Mouse (Mus musculus): Measurements from ENCODE around the gene Prlh. TPM values are rescaled to one million over a fixed set of nuclear protein-coding genes. Genes with fewer than 3 reads are reported as not detected.

Gene Prlh
- polyA plus RNA-seq, 1 experiment from 2014 or later = not detected

DNA sequence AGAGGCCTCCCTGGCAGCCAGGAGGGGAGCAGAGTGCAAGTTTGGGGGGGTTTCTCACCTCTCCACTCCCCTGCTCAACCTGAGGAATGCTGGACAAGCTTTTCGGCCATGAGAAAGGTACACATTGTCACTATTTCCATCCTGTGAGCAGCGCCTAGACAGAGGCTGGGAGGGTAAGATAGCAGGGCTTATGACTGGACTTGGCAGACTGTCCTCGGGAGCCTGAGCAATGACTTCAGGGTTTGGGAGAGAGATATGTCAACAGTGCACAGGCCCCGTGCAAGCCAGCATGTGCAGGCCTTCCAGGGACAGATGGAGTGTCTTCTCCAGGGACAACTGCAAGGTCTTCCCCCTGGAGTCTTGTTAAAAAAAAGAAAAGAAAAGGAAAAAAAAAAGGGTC, 12.9 kb upstream of the Prlh start:
- H3K4me3 ChIP-seq (replicated peaks; ENCODE audit: low read length) = no peak overlapping the region
- no peak overlapping the region for H3K27ac ChIP-seq (ENCODE audit: low read length)
- H3K36me3 ChIP-seq (ENCODE audit: control insufficient read depth, insufficient read depth, low read length) = no peaks in the 10 kb centered on the region
- H3K4me2 ChIP-seq (ENCODE audit: low read depth, low read length) = no peak overlapping the region
- H3K9ac ChIP-seq (ENCODE audit: low read length) = no peak overlapping the region
- H3K9me3 ChIP-seq (replicated peaks; ENCODE audit: control insufficient read depth, low read length) = no peaks in the 10 kb centered on the region
- ATAC-seq (ENCODE audit: insufficient read depth, low FRiP score) = no peak
- no peaks in the 10 kb centered on the region for H3K27me3 ChIP-seq (ENCODE audit: control insufficient read depth, insufficient read depth, low read length)
- 74% methylated on average over 4 of the region's 4 CpGs for WGBS
- H3K4me1 ChIP-seq (ENCODE audit: control insufficient read depth, insufficient read depth, low read length) = no peaks in the 10 kb centered on the region

- WGBS = 63% methylated on average over 10 of the region's 10 CpGs
- ATAC-seq (ENCODE audit: insufficient read depth, low FRiP score) = no peak
- H3K9me3 ChIP-seq (replicated peaks; ENCODE audit: control insufficient read depth, low read length) = no peaks in the 10 kb centered on the region
Measured at GRCm38 (mm10) chr1:90945171-90945570, 7.7 kb upstream of the Prlh start.

GRCm38 (mm10) chr1:90947252-90947651, 5.7 kb upstream of the Prlh start:
- Histone ChIP-seq H3K27ac (ENCODE audit: low read length) (no peak overlapping the region), H3K36me3 (ENCODE audit: control insufficient read depth, insufficient read depth, low read length) (no peaks in the 10 kb centered on the region), H3K4me1 (ENCODE audit: control insufficient read depth, insufficient read depth, low read length) (no peaks in the 10 kb centered on the region), H3K9ac (ENCODE audit: low read length) (no peak overlapping the region), H3K9me3 (replicated peaks; ENCODE audit: control insufficient read depth, low read length) (no peaks in the 10 kb centered on the region), H3K4me2 (ENCODE audit: low read depth, low read length) (no peak overlapping the region), H3K27me3 (ENCODE audit: control insufficient read depth, insufficient read depth, low read length) (no peaks in the 10 kb centered on the region), H3K4me3 (replicated peaks; ENCODE audit: low read length) (no peak overlapping the region)
- no peak for ATAC-seq (ENCODE audit: insufficient read depth, low FRiP score)
- WGBS = 60% methylated on average over 2 of the region's 2 CpGs

More at GRCm38 (mm10) chr1:90945171-90945570, 7.7 kb upstream of the Prlh start:
- H3K36me3 ChIP-seq (ENCODE audit: control insufficient read depth, insufficient read depth, low read length) = no peaks in the 10 kb centered on the region
- no peaks in the 10 kb centered on the region for H3K4me1 ChIP-seq (ENCODE audit: control insufficient read depth, insufficient read depth, low read length)
- no peak overlapping the region for H3K27ac ChIP-seq (ENCODE audit: low read length)
- H3K4me2 ChIP-seq (ENCODE audit: low read depth, low read length) = no peak overlapping the region
- H3K4me3 ChIP-seq (replicated peaks; ENCODE audit: low read length) = no peak overlapping the region
- no peaks in the 10 kb centered on the region for H3K27me3 ChIP-seq (ENCODE audit: control insufficient read depth, insufficient read depth, low read length)
- no peak overlapping the region for H3K9ac ChIP-seq (ENCODE audit: low read length)

GRCm38 (mm10) chr1:90949309-90949708, 3.6 kb upstream of the Prlh start:
- Histone ChIP-seq H3K4me1 (ENCODE audit: control insufficient read depth, insufficient read depth, low read length) (no peaks in the 10 kb centered on the region), H3K36me3 (ENCODE audit: control insufficient read depth, insufficient read depth, low read length) (no peaks in the 10 kb centered on the region), H3K4me3 (replicated peaks; ENCODE audit: low read length) (no peak overlapping the region), H3K27me3 (ENCODE audit: control insufficient read depth, insufficient read depth, low read length) (no peaks in the 10 kb centered on the region), H3K27ac (ENCODE audit: low read length) (no peak overlapping the region), H3K9ac (ENCODE audit: low read length) (no peak overlapping the region), H3K4me2 (ENCODE audit: low read depth, low read length) (no peak overlapping the region), H3K9me3 (replicated peaks; ENCODE audit: control insufficient read depth, low read length) (no peaks in the 10 kb centered on the region)
- 54% methylated on average over 9 of the region's 9 CpGs for WGBS
- ATAC-seq (ENCODE audit: insufficient read depth, low FRiP score) = no peak

DNA sequence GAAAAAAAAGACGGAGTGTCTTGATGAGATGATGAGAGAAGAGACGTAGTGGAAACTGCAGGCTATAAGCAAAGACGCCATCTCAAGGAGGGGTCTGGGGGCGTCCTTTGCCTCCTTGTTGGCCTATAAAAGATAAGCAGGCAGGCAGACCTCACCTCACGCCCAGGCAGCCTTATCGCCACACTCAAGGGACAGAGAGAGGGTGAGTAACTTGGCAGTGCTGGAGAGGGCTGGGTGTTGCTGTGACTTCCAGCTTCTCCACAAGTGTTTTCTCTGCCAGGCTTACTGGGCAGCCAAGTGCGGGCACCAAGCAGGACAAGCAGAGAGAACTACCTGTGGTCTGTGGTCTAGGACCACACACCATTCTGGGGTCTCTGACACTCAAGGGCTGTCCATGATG, 1.2 kb upstream of the Prlh start:
- Histone ChIP-seq H3K27me3 (ENCODE audit: control insufficient read depth, insufficient read depth, low read length) (no peaks in the 10 kb centered on the region), H3K4me3 (replicated peaks; ENCODE audit: low read length) (no peak overlapping the region), H3K4me1 (ENCODE audit: control insufficient read depth, insufficient read depth, low read length) (no peaks in the 10 kb centered on the region), H3K36me3 (ENCODE audit: control insufficient read depth, insufficient read depth, low read length) (no peaks in the 10 kb centered on the region), H3K4me2 (ENCODE audit: low read depth, low read length) (no peak overlapping the region), H3K9me3 (replicated peaks; ENCODE audit: control insufficient read depth, low read length) (no peaks in the 10 kb centered on the region), H3K27ac (ENCODE audit: low read length) (no peak overlapping the region), H3K9ac (ENCODE audit: low read length) (no peak overlapping the region)
- ATAC-seq (ENCODE audit: insufficient read depth, low FRiP score) = no peak
- 75% methylated on average over 7 of the region's 7 CpGs for WGBS

DNA sequence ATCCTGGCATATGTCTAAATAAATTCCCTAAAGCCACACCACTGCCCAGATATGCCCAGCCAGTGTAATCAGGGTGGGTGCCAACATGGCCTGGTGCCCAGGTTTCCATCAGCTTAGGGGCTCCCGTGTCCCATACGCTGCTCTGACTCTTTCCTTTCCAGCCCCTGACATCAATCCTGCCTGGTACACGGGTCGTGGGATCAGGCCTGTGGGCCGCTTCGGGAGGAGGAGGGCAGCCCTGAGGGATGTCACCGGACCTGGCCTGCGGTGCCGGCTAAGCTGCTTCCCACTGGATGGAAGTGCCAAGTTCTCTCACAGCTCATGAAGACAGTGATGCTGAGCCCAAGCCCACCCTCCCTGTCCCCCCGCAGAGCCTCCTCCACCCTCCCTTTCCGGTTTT, 780 bp downstream of the Prlh start:
- Histone ChIP-seq H3K9ac (ENCODE audit: low read length) (no peak overlapping the region), H3K36me3 (ENCODE audit: control insufficient read depth, insufficient read depth, low read length) (no peaks in the 10 kb centered on the region), H3K9me3 (replicated peaks; ENCODE audit: control insufficient read depth, low read length) (no peaks in the 10 kb centered on the region), H3K4me3 (replicated peaks; ENCODE audit: low read length) (no peak overlapping the region), H3K27me3 (ENCODE audit: control insufficient read depth, insufficient read depth, low read length) (no peaks in the 10 kb centered on the region), H3K4me2 (ENCODE audit: low read depth, low read length) (no peak overlapping the region), H3K4me1 (ENCODE audit: control insufficient read depth, insufficient read depth, low read length) (no peaks in the 10 kb centered on the region), H3K27ac (ENCODE audit: low read length) (no peak overlapping the region)
- 72% methylated on average over 11 of the region's 11 CpGs for WGBS
- ATAC-seq (ENCODE audit: insufficient read depth, low FRiP score) = no peak

- H3K27me3 ChIP-seq (ENCODE audit: control insufficient read depth, insufficient read depth, low read length) = no peaks in the 10 kb centered on the region
- no peaks in the 10 kb centered on the region for H3K9me3 ChIP-seq (replicated peaks; ENCODE audit: control insufficient read depth, low read length)
- ATAC-seq (ENCODE audit: insufficient read depth, low FRiP score) = peak; percentile 75; the same call in 1 of the 2 replicates
- no peak overlapping the region for H3K9ac ChIP-seq (ENCODE audit: low read length)
- no peaks in the 10 kb centered on the region for H3K4me1 ChIP-seq (ENCODE audit: control insufficient read depth, insufficient read depth, low read length)
- H3K4me3 ChIP-seq (replicated peaks; ENCODE audit: low read length) = no peak overlapping the region
- H3K4me2 ChIP-seq (ENCODE audit: low read depth, low read length) = no peak overlapping the region
- no peak overlapping the region for H3K27ac ChIP-seq (ENCODE audit: low read length)
- 34% methylated on average over 7 of the region's 7 CpGs for WGBS
- no peaks in the 10 kb centered on the region for H3K36me3 ChIP-seq (ENCODE audit: control insufficient read depth, insufficient read depth, low read length)
Measured at GRCm38 (mm10) chr1:90956245-90957096, 3.6 kb downstream of the Prlh start.

DNA sequence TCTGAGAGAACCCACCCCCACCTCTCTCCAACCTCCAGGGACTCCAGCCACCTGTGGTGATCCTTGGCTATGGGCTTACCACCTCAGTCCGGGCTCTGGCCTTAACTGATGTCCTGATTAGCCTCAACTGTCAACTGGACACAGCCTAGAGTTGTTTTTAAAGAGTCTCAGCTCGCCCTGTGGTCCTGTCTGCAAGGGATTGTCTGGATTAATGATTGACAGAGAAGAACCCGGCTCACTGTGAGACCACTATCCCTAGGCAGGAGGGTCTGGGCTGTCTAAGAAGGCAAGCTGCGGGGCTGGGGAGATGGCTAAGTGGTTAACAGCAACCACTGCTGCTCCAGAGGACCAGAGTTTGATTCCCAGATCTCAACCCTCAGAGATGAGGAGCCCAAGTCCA, 9.6 kb downstream of the Prlh start:
- no peaks in the 10 kb centered on the region for H3K27me3 ChIP-seq (ENCODE audit: control insufficient read depth, insufficient read depth, low read length)
- no peaks in the 10 kb centered on the region for H3K9me3 ChIP-seq (replicated peaks; ENCODE audit: control insufficient read depth, low read length)
- no peaks in the 10 kb centered on the region for H3K36me3 ChIP-seq (ENCODE audit: control insufficient read depth, insufficient read depth, low read length)
- peak overlapping the region; percentile 46; the same call in 1 of the 2 replicates for H3K27ac ChIP-seq (ENCODE audit: low read length)
- peaks cover 24% of the 10 kb centered on the region for H3K4me1 ChIP-seq (ENCODE audit: control insufficient read depth, insufficient read depth, low read length)
- no peak overlapping the region for H3K4me2 ChIP-seq (ENCODE audit: low read depth, low read length)
- H3K4me3 ChIP-seq (replicated peaks; ENCODE audit: low read length) = no peak overlapping the region
- peak; percentile 9; the same call in 1 of the 2 replicates for ATAC-seq (ENCODE audit: insufficient read depth, low FRiP score)
- WGBS = 44% methylated on average over 4 of the region's 4 CpGs
- no peak overlapping the region for H3K9ac ChIP-seq (ENCODE audit: low read length)

GRCm38 (mm10) chr1:90962994-90963393, 10.1 kb downstream of the Prlh start:
- no peaks in the 10 kb centered on the region for H3K36me3 ChIP-seq (ENCODE audit: control insufficient read depth, insufficient read depth, low read length)
- 4% methylated on average over 3 of the region's 3 CpGs for WGBS
- no peak overlapping the region for H3K4me3 ChIP-seq (replicated peaks; ENCODE audit: low read length)
- ATAC-seq (ENCODE audit: insufficient read depth, low FRiP score) = peak; percentile 81; the same call in 1 of the 2 replicates
- H3K4me1 ChIP-seq (ENCODE audit: control insufficient read depth, insufficient read depth, low read length) = peaks cover 28% of the 10 kb centered on the region
- no peak overlapping the region for H3K4me2 ChIP-seq (ENCODE audit: low read depth, low read length)
- H3K9me3 ChIP-seq (replicated peaks; ENCODE audit: control insufficient read depth, low read length) = no peaks in the 10 kb centered on the region
- H3K27ac ChIP-seq (ENCODE audit: low read length) = peak overlapping the region; percentile 46
- no peaks in the 10 kb centered on the region for H3K27me3 ChIP-seq (ENCODE audit: control insufficient read depth, insufficient read depth, low read length)
- no peak overlapping the region for H3K9ac ChIP-seq (ENCODE audit: low read length)

All from stomach, embryonic 16.5 days (tissue).